Mouse (Mus musculus) neural tube, embryonic 11.5 days (tissue): ENCODE data around the gene 4933430I17Rik. TPM values are rescaled to one million over a fixed set of nuclear protein-coding genes. Genes with fewer than 3 reads are reported as not detected.

Experiments
- ATAC-seq: fragments of 200-750 bp; cut with Nextera tagmentation; 2 replicates; pipeline ENCODE4 v1.8.0; 2017; ENCODE audit warnings: moderate number of reproducible peaks, mild to moderate bottlenecking, moderate TSS enrichment, moderate library complexity; ENCODE audit not compliant: insufficient read depth, low FRiP score, low TSS enrichment
- DNase-seq: peaks from one replicate; pipeline ENCODE4 v3.0.0-alpha.2; 2015; ENCODE audit warnings: low spot score
- H3K27ac ChIP-seq: fragments of 300-500 bp; sonication (generic); 2 replicates; pipeline ENCODE4 v1.5.1; 2014; ENCODE audit warnings: low read depth, mild to moderate bottlenecking, low read length
- H3K27me3 ChIP-seq: fragments of 300-500 bp; sonication (generic); 2 replicates; pipeline ENCODE4 v1.6.1; 2014; ENCODE audit warnings: mild to moderate bottlenecking, low read length, mixed read lengths; ENCODE audit not compliant: control insufficient read depth, insufficient read depth
- H3K36me3 ChIP-seq: fragments of 300-500 bp; sonication (generic); 2 replicates; pipeline ENCODE4 v1.6.1; 2014; ENCODE audit warnings: mild to moderate bottlenecking, low read length, moderate library complexity, mixed read lengths; ENCODE audit not compliant: control insufficient read depth, insufficient read depth
- H3K4me1 ChIP-seq: fragments of 300-500 bp; sonication (generic); 2 replicates; pipeline ENCODE4 v1.6.1; 2014; ENCODE audit warnings: low read length, mixed read lengths; ENCODE audit not compliant: control insufficient read depth, insufficient read depth
- H3K4me2 ChIP-seq: fragments of 300-500 bp; sonication (generic); 2 replicates; pipeline ENCODE4 v1.6.1; 2014; ENCODE audit warnings: low read depth, mild to moderate bottlenecking, moderate library complexity
- H3K4me3 ChIP-seq: fragments of 300-500 bp; sonication (generic); 2 replicates; pipeline ENCODE4 v1.5.1; 2014; ENCODE audit warnings: low read depth, low read length
- H3K9ac ChIP-seq: fragments of 300-500 bp; sonication (generic); 2 replicates; pipeline ENCODE4 v1.6.1; 2014; ENCODE audit warnings: mild to moderate bottlenecking, low read length
- H3K9me3 ChIP-seq: fragments of 300-500 bp; sonication (generic); 2 replicates; pipeline ENCODE4 v1.6.1; 2016; ENCODE audit warnings: low read length; ENCODE audit not compliant: control insufficient read depth
- WGBS: fragments of 180-500 bp; shearing (Covaris S2); extraction: QIAGEN DNeasy Blood & Tissue Kit; methylation state at CpG from one replicate; pipeline ENCODE4 v1.1.7; 2014; 5-methylcytosine and 5-hydroxymethylcytosine counted together
- polyA plus RNA-seq: library from polyadenylated mRNA; unstranded; fragments of >200 nt; fragmentation: Nextera tagmentation; extraction: Ambion mirVana; gene quantifications from 2 replicates; pipeline ENCODE4 v1.2.1, GENCODE M21; 2014

Gene 4933430I17Rik
- polyA plus RNA-seq, 1 experiment from 2014 or later: 1.0 TPM

DNA sequence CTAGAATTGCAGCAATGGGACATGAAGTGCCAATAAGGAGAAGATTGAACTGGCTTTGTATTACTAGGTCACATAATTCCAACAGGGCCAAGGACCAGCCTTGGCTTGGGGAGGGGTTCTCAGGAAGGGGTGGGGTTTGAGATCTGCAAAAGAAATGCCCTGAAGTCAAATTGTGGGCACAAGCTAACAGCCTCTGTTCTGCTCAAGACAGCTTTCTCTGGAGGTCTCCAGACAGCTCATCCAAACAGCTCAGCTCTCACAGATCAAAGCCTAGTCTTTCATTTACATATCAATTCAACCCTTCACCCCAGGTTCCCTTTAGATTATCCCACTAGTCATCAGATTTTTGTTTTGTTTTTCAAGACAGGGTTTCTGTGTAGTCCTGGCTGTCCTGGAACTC, 19.6 kb downstream of the 4933430I17Rik start:
- no peaks in the 10 kb centered on the region for H3K4me1 ChIP-seq
- no peaks in the 10 kb centered on the region for H3K27me3 ChIP-seq
- ATAC-seq (no peak), DNase-seq (no peak)
- H3K4me3 ChIP-seq: no peak overlapping the region
- H3K36me3 ChIP-seq: no peaks in the 10 kb centered on the region
- no peak overlapping the region for H3K9ac ChIP-seq
- H3K9me3 ChIP-seq: no peaks in the 10 kb centered on the region
- H3K27ac ChIP-seq: no peak overlapping the region
- no peak overlapping the region for H3K4me2 ChIP-seq

DNA sequence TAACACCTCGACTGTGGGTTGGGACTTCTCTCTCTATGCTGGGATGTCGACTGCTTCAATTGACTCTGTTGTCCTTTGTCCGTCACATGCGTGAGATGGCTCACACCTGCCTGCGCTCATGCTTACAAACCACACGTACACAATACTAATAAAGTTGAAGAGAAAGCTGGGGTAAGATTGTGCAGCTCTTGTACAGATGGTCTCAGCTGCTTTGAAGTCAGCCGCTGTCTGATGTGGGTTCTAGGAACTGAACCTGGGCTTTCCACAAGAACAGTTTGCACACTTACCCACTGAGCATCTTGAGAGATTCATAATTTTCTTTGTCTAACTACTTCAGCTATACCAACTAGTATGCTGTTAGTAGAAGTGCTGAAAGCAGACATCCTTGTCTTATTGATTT, 26.8 kb downstream of the 4933430I17Rik start:
- no peak overlapping the region for H3K27ac ChIP-seq
- ATAC-seq: no peak
- H3K4me3 ChIP-seq: no peak overlapping the region
- no peaks in the 10 kb centered on the region for H3K9me3 ChIP-seq
- DNase-seq: no peak
- H3K4me1 ChIP-seq: no peaks in the 10 kb centered on the region
- H3K36me3 ChIP-seq: no peaks in the 10 kb centered on the region
- no peak overlapping the region for H3K9ac ChIP-seq
- no peaks in the 10 kb centered on the region for H3K27me3 ChIP-seq
- H3K4me2 ChIP-seq: no peak overlapping the region
- WGBS: 87% methylated on average over 7 of the region's 7 CpGs

DNA sequence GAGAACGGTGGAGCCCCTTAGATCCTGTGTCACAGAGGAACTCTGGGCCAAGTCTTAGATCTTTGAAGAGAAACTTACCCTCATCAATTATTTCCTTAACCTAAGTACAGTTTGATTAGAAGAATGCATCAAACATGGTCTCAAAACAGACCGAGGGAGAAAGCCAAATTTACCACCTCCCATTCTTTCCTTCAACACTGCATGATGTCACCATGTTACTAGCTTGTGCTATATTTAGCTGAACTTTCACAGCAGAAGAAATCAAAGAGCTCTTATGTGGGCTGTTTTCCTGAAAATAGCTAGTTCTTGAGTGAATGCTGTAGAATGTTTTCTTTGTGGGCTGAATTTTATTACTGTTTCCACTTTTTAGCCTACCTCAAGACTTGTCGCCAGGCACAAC, 32.3 kb downstream of the 4933430I17Rik start:
- DNase-seq (no peak), ATAC-seq (no peak)
- Histone ChIP-seq H3K4me3 (no peak overlapping the region), H3K27me3 (no peaks in the 10 kb centered on the region), H3K4me1 (no peaks in the 10 kb centered on the region), H3K9ac (no peak overlapping the region), H3K4me2 (no peak overlapping the region), H3K27ac (no peak overlapping the region), H3K9me3 (no peaks in the 10 kb centered on the region), H3K36me3 (no peaks in the 10 kb centered on the region)
- WGBS: 75% methylated on average over 3 of the region's 3 CpGs

GRCm38 (mm10) chr4:62559797-62560329, 34.7 kb downstream of the 4933430I17Rik start, which contains the start of gene Rgs3:
Rgs3 (plus strand) TSS chr4:62559847.
- Histone ChIP-seq H3K36me3 (no peaks in the 10 kb centered on the region), H3K9me3 (no peaks in the 10 kb centered on the region), H3K4me2 (no peak within 1 kb of the TSS), H3K4me1 (no peaks in the 10 kb centered on the region), H3K27me3 (no peaks in the 10 kb centered on the region), H3K4me3 (no peak within 1 kb of the TSS), H3K27ac (no peak within 1 kb of the TSS), H3K9ac (no peak within 1 kb of the TSS)
- DNase-seq (no peak), ATAC-seq (no peak)
- whole genome bisulfite sequencing: 63% methylated on average over 6 of the region's 6 CpGs

DNA sequence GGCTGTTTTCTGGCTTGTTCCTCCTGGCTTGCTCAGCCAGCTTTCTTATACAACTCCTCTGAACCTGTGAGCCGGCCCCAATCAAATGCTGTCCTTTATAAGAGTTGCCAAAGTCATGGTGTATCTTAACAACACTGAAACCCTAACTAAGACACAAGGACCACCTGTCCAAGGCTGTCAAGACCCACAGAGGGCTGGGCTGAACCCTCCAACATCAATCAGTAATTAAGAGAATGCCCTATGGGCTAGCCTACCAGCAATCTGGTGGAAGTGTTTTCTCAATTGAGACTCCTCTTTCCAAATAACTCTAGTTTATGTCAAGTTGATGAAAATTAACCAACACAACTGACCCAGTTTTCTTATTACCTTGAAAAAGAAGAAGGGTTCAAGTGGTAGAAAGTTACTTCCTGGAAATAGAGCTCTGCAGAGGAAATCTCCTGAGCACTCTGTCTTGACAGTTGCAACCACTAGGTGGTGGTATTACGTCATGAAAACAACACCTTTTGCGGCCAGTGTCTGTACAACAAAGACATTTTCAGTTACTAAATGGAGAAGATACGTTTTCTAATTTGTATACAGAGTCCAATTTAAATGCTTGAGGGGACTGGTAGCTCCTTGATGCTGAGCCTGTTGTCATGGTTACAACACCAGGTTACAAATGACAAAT, 35.9 kb downstream of the 4933430I17Rik start:
- Histone ChIP-seq H3K27ac (no peak overlapping the region), H3K4me1 (no peaks in the 10 kb centered on the region), H3K36me3 (no peaks in the 10 kb centered on the region), H3K9me3 (no peaks in the 10 kb centered on the region), H3K4me3 (no peak overlapping the region), H3K27me3 (no peaks in the 10 kb centered on the region), H3K4me2 (no peak overlapping the region), H3K9ac (no peak overlapping the region)
- 25% methylated on average over 4 of the region's 4 CpGs for WGBS
- DNase-seq: peak; percentile 79
- peak; percentile 67; the same call in 1 of the 2 replicates for ATAC-seq

DNA sequence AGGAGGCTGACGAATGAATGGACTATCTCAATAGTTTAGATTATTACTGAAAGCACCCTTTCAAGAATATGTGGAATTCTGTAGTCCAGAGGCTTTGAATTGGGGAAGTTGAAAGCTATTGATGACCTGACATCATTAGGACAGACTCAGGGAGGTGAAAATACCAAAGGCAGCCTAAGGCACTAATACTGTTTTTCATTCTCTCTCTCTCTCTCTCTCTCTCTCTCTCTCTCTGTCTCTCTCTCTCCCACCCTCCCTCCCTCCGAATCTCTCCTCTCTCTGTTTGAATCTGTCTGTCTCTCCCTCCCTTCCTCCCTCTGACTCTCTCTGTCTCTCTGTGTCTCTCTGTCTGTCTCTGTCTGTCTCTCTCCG, 36.4 kb downstream of the 4933430I17Rik start:
- 72% methylated on average over 3 of the region's 3 CpGs for WGBS
- no peak overlapping the region for H3K27ac ChIP-seq
- no peak for ATAC-seq

DNA sequence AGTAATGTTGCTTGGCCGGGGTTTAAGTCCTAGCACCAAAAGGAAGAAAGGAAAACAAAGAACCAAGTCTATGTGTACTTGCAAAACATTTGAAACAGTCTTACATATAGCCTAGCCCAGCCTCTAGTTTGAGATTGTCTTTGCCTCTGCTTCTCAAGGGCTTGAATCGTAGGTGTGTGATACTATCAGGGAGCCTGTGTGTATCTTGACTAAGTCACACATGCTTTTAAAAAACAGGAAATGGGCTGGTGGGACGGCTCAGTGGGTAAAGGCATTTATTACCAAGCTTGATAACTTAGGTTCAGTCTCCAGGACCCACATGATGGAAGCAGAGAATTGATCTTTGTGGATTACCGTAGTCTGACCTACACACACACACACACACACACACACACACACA, 36.8 kb downstream of the 4933430I17Rik start:
- no peaks in the 10 kb centered on the region for H3K36me3 ChIP-seq
- no peaks in the 10 kb centered on the region for H3K9me3 ChIP-seq
- no peak for ATAC-seq
- no peak overlapping the region for H3K27ac ChIP-seq
- no peak overlapping the region for H3K4me2 ChIP-seq
- H3K4me1 ChIP-seq: no peaks in the 10 kb centered on the region
- H3K9ac ChIP-seq: no peak overlapping the region
- DNase-seq: no peak
- WGBS: 74% methylated on average over 4 of the region's 4 CpGs
- H3K4me3 ChIP-seq: no peak overlapping the region
- no peaks in the 10 kb centered on the region for H3K27me3 ChIP-seq

More for the DNA sequence above, 36.4 kb downstream of the 4933430I17Rik start:
- Histone ChIP-seq H3K9ac (no peak overlapping the region), H3K27me3 (no peaks in the 10 kb centered on the region), H3K4me1 (no peaks in the 10 kb centered on the region), H3K4me3 (no peak overlapping the region), H3K9me3 (no peaks in the 10 kb centered on the region), H3K36me3 (no peaks in the 10 kb centered on the region), H3K4me2 (no peak overlapping the region)
- DNase-seq: no peak

GRCm38 (mm10) chr4:62566530-62566929, 41.4 kb downstream of the 4933430I17Rik start:
- Histone ChIP-seq H3K27me3 (no peaks in the 10 kb centered on the region), H3K27ac (no peak overlapping the region), H3K4me3 (no peak overlapping the region), H3K4me2 (no peak overlapping the region), H3K9ac (no peak overlapping the region), H3K9me3 (no peaks in the 10 kb centered on the region), H3K36me3 (no peaks in the 10 kb centered on the region), H3K4me1 (no peaks in the 10 kb centered on the region)
- ATAC-seq (no peak), DNase-seq (no peak)
- 84% methylated on average over 4 of the region's 4 CpGs for whole genome bisulfite sequencing

GRCm38 (mm10) chr4:62567696-62568095, 42.5 kb downstream of the 4933430I17Rik start:
- H3K9ac ChIP-seq: no peak overlapping the region
- DNase-seq (no peak), ATAC-seq (no peak)
- H3K36me3 ChIP-seq: no peaks in the 10 kb centered on the region
- no peaks in the 10 kb centered on the region for H3K27me3 ChIP-seq
- 93% methylated on average over 6 of the region's 6 CpGs for WGBS
- H3K4me1 ChIP-seq: no peaks in the 10 kb centered on the region
- H3K4me3 ChIP-seq: no peak overlapping the region
- no peak overlapping the region for H3K4me2 ChIP-seq
- H3K27ac ChIP-seq: no peak overlapping the region
- H3K9me3 ChIP-seq: no peaks in the 10 kb centered on the region
